Mouse (Mus musculus): ENCODE results near the gene Gm2237.
A peak's percentile ranks its signal among the peaks of the same experiment; 100 is the strongest.
"Not testable (repeated sequence)": the region's sequence is repeated elsewhere in the genome, so short reads cannot be mapped to it uniquely, and the experiment has no call there.

Gene Gm2237

DNA sequence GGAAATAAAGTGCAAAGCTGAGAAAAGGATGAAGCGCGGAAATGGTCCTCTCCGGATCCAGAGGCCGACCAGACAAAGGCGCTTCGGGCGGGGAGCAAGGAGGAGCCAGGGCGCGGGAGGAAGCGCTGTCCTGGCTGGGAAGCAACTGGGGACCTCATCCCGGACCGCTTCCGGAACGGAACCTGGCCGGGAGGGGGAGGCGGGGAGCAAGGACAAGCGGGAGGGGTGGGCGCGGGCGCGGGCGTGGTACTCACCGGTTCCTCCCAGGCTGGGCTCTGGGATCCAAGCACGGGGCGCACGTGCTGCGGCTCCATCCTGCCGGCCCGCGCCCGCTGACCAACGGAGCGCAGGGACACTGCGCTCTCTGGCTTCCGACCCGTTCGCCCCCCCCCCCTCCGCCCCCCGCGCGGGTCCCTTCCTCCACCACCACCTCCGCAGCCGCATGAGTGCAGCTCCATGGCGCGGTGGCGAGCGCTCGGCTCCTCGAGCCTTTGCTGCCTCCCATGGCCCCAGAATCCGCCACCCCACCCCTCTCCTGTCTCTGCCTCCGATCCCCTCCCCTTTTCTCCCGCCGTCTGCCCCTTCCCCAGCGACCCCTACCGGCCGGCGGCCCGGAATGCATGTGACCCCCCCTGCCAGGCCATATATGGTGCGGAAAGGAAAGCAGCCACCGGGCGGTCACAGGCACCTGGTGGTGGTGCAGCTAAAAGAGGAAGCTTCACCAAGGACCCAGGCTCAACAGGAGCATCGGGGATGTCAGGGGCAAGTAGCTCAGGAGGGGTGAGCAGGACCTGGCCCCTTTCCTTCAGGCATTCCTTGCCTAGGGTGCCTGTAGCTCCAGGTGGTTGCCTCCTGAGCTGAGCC, at the start of gene Gm2237:
Gm2237 (minus strand) TSS at position 332 of the 864 bp plus-strand sequence.
- DNase-seq: peak; percentile 26

DNA sequence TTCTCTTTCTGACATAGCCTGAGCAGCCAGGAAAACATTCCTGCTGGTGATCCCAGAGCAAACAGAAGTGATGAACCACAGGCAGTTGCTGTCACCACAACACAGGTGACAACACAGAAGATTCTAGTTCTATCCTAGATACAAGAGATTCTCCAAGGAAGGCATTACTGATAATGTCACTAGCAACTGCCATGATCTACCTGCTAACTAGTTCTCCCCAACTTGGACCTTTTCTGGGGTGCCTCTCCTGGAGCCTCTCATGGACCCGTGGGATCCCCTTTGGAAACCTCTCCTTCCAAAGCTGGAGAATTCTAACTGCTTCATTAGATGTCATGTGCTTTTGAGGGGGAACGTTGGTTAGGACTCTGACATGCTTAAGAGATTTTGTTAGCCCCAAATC, 17.5 kb upstream of the Gm2237 start, which contains the start of gene Gm5458:
Gm5458 (minus strand) TSS at position 101 of the 400 bp plus-strand sequence.
- DNase-seq: not testable (repeated sequence)

- not testable (repeated sequence) for DNase-seq
Observed at GRCm38 (mm10) chr14:19549863-19550262, 35.1 kb downstream of the Gm2237 start, which contains the start of gene Gm2244. Gene Gm2244 (minus strand): TSS chr14:19549963.

All from kidney, adult 9 months (tissue).